Mouse (Mus musculus): ENCODE data around the gene Krtap4-8.

GRCm38 (mm10) chr11:99793367-99793766, 12.9 kb upstream of the Krtap4-8 start, which contains the start of gene Gm11596:
- TF ChIP-seq CTCF (IDR thresholded peaks at IDR 0.05; ENCODE audit: control insufficient read depth, insufficient read depth, insufficient read length), result no peak
- TF ChIP-seq MYOD1 (IDR thresholded peaks at IDR 0.05; ENCODE audit: control insufficient read depth, insufficient read length, low read depth), result no peak

All from C2C12 (cell line).